Comparison of ENCODE assay signal across 9 mouse cellular contexts in the genomic region with DNA sequence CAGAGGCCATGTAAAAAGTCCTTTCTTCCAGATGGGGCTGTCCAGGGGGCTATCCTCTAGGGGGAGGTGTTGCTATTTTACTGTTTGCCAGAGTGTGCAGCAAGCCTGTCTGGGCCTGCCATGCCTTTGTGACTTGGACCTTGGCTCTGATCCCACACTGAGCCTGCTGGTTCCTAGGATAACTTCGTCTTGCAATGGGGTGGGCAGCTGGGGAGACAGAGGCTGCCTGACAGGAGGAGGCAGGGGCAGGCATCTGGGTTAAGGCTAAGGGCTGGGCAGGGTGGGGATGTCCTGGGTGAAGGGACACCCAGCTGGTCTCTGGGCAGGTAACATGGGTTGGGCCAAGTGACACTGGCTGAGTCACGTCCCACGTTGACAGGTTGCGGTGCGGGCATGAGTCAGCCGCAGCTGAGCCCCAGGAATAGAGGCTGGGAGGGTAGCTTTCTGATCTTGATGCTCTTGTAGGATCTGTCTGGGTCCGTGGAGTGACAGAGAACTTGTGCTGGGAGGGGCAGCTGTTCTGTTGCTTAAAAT. TPM values are rescaled to one million over a fixed set of nuclear protein-coding genes. Genes with fewer than 3 reads are reported as not detected.
DNase-seq lines count a peak whose midpoint lies in the region; ATAC-seq and TF ChIP-seq lines count a peak whose summit lies in the region.
"Had no signal": no experiment of that assay in that cellular context is flagged by ENCODE, and none has a peak within 500 bp of the region (broad histone marks: within the 10 kb centered on the region; RNA-seq: fewer than 3 reads in every experiment).

No protein-coding gene starts in this region.

- peaks cover 22% of the 10 kb centered on the region for H3K4me1 ChIP-seq in limb, embryonic 12.5 days (replicated peaks)
- peaks cover 56% of the 10 kb centered on the region for H3K4me1 ChIP-seq in olfactory bulb, adult 2 months (ENCODE audit: control insufficient read depth, insufficient read depth, low read length)

- H3K9me3 ChIP-seq in limb, embryonic 12.5 days: no peaks in the 10 kb centered on the region
- H3K9me3 ChIP-seq: embryonic facial prominence, embryonic 12.5 days had no signal

- 79% methylated on average over 7 of the region's 7 CpGs for WGBS in limb, embryonic 12.5 days
- WGBS in olfactory bulb, adult 2 months: 40% methylated on average over 7 of the region's 7 CpGs

- no peak overlapping the region for H3K27ac ChIP-seq in limb, embryonic 12.5 days
- H3K27ac ChIP-seq in olfactory bulb, adult 2 months (ENCODE audit: insufficient read depth, low read depth, low read length): peak overlapping the region; percentile 12; the same call in 1 of the 2 replicates
- H3K27ac ChIP-seq: embryonic facial prominence, embryonic 12.5 days had no signal

- 0 out of 4 replicates have a peak, but pooled peaks have one; percentile 15 to 48 for ATAC-seq in hematopoietic stem cell, adult 5-6 weeks (replicated peaks in 1 of 2; ENCODE audit: insufficient read depth in 1 of 2, low FRiP score in 2 of 2, low TSS enrichment in 1 of 2, low read depth in 1 of 2, poor library complexity in 2 of 2, severe bottlenecking in 2 of 2)
- ATAC-seq in limb, embryonic 12.5 days (ENCODE audit: insufficient number of reproducible peaks, insufficient read depth, low FRiP score, low TSS enrichment, low read depth): 0 out of 2 replicates have a peak, but pooled peaks have one; percentile 37

- H3K9ac ChIP-seq in limb, embryonic 12.5 days (replicated peaks): no peak overlapping the region
- H3K9ac ChIP-seq: embryonic facial prominence, embryonic 12.5 days had no signal

- no peak for TF ChIP-seq POLR2A in olfactory bulb, adult 2 months (IDR thresholded peaks at IDR 0.05; ENCODE audit: insufficient read depth, low read depth, low read length)

- no peak for TF ChIP-seq CTCF in olfactory bulb, adult 2 months (IDR thresholded peaks at IDR 0.05; ENCODE audit: insufficient read depth, low read depth, low read length)

- no peak overlapping the region for H3K4me2 ChIP-seq in limb, embryonic 12.5 days
- H3K4me2 ChIP-seq: embryonic facial prominence, embryonic 12.5 days had no signal

- H3K36me3 ChIP-seq in limb, embryonic 12.5 days: no peaks in the 10 kb centered on the region
- H3K36me3 ChIP-seq: embryonic facial prominence, embryonic 12.5 days had no signal

- peak; percentile 28 to 47 for DNase-seq in cerebellum, postnatal 14 days
- DNase-seq in cerebellum, adult 11 months: no peak
- peak; percentile 77 for DNase-seq in 3134 (ENCODE audit: extremely low read depth, insufficient read length, low spot score)
- DNase-seq in embryo, embryonic 11 days: peak; percentile 41
- no peak for DNase-seq in layer of hippocampus, adult 8-10 months (ENCODE audit: low spot score in 2 of 2)

- 0 out of 2 replicates have a peak, but pooled peaks cover 3% of the 10 kb centered on the region for H3K27me3 ChIP-seq in limb, embryonic 12.5 days
- H3K27me3 ChIP-seq: embryonic facial prominence, embryonic 12.5 days had no signal

- no peak overlapping the region for H3K4me3 ChIP-seq in limb, embryonic 12.5 days (replicated peaks)
- no peak overlapping the region for H3K4me3 ChIP-seq in olfactory bulb, adult 2 months (ENCODE audit: insufficient read depth, low read depth, low read length)
- H3K4me3 ChIP-seq: embryonic facial prominence, embryonic 12.5 days had no signal

RNA-seq across cellular contexts. Expression of gene Cryaa, which starts 51.4 kb away (rescaled TPM):
- not detected in 2 replicates for total RNA-seq in hematopoietic stem cell, adult 5-6 weeks (2017)
- 0.33 TPM in 1 of 2 replicates, not detected in the other for polyA plus RNA-seq in limb, embryonic 12.5 days (2016; fragmentation: Nextera tagmentation; extraction: Ambion mirVana)
- polyA plus RNA-seq in olfactory bulb, adult 2 months (2012; ENCODE audit: insufficient read depth, insufficient read length, low replicate concordance, missing spikeins): not detected in 2 replicates
- under 1 TPM in 1 of 4 experiments, not detected in 3; 0.52 TPM for total RNA-seq in layer of hippocampus, adult 8-10 months (2022)

Comparison
In these comparisons a context has a peak if more than half of its experiments do, and no peak if none do; other contexts are left out.
1. DNase-seq: peak in cerebellum, postnatal 14 days (2 of 2), 3134 (single experiment) and embryo, embryonic 11 days (single experiment); none in cerebellum, adult 11 months (single experiment) and layer of hippocampus, adult 8-10 months (0 of 2).